Mouse (Mus musculus) kidney, embryonic 16.5 days (tissue): ENCODE measurements around the gene Mecom. TPM values are rescaled to one million over a fixed set of nuclear protein-coding genes. Genes with fewer than 3 reads are reported as not detected.

Experiments used
- ATAC-seq: fragments of 200-750 bp; cut with Nextera tagmentation; 2 replicates; pipeline ENCODE4 v1.8.0; 2017; ENCODE audit warnings: moderate TSS enrichment; ENCODE audit not compliant: low FRiP score, low TSS enrichment
- H3K27ac ChIP-seq: fragments of 300-500 bp; sonication (generic); 2 replicates; pipeline ENCODE4 v1.5.1; 2014; ENCODE audit warnings: low read length
- H3K27me3 ChIP-seq: fragments of 300-500 bp; sonication (generic); 2 replicates; pipeline ENCODE4 v1.6.1; 2014; ENCODE audit warnings: low read length, control low read depth, mixed read lengths; ENCODE audit not compliant: insufficient read depth
- H3K36me3 ChIP-seq: fragments of 300-500 bp; sonication (generic); 2 replicates; pipeline ENCODE4 v1.6.1; 2014; ENCODE audit warnings: low read length, control low read depth, mixed read lengths; ENCODE audit not compliant: insufficient read depth
- H3K4me1 ChIP-seq: fragments of 300-500 bp; sonication (generic); 2 replicates; pipeline ENCODE4 v1.6.1; 2014; ENCODE audit warnings: low read length, control low read depth, mixed read lengths; ENCODE audit not compliant: insufficient read depth
- H3K4me2 ChIP-seq: fragments of 300-500 bp; sonication (generic); replicated peaks from 2 replicates; pipeline ENCODE4 v1.6.1; 2014; ENCODE audit warnings: low read depth, low read length
- H3K4me3 ChIP-seq: fragments of 300-500 bp; sonication (generic); 2 replicates; pipeline ENCODE4 v1.5.1; 2014; ENCODE audit warnings: mild to moderate bottlenecking, low read length
- H3K9ac ChIP-seq: fragments of 300-500 bp; sonication (generic); replicated peaks from 2 replicates; pipeline ENCODE4 v1.6.1; 2014; ENCODE audit warnings: low read length
- H3K9me3 ChIP-seq: fragments of 300-500 bp; sonication (generic); 2 replicates; pipeline ENCODE4 v1.6.1; 2016; ENCODE audit warnings: low read length, control low read depth
- WGBS: fragments of 180-500 bp; shearing (Covaris S2); extraction: QIAGEN DNeasy Blood & Tissue Kit; methylation state at CpG from one replicate; pipeline ENCODE4 v1.1.7; 2014; 5-methylcytosine and 5-hydroxymethylcytosine counted together
- polyA plus RNA-seq: library from polyadenylated mRNA; unstranded; fragments of >200 nt; fragmentation: Nextera tagmentation; extraction: Ambion mirVana; gene quantifications from 2 replicates; pipeline ENCODE4 v1.2.1, GENCODE M21; 2015

Gene Mecom
- polyA plus RNA-seq, 1 experiment from 2014 or later: 78.3 TPM

- H3K4me2 ChIP-seq: no peak overlapping the region
- no peaks in the 10 kb centered on the region for H3K36me3 ChIP-seq
- 71% methylated on average over 5 of the region's 5 CpGs for WGBS
- no peaks in the 10 kb centered on the region for H3K9me3 ChIP-seq
- no peak overlapping the region for H3K9ac ChIP-seq
- no peak for ATAC-seq
- no peaks in the 10 kb centered on the region for H3K27me3 ChIP-seq
- no peak overlapping the region for H3K27ac ChIP-seq
- H3K4me3 ChIP-seq: no peak overlapping the region
- no peaks in the 10 kb centered on the region for H3K4me1 ChIP-seq
Measured at GRCm38 (mm10) chr3:30257776-30258175, 290.0 kb downstream of the Mecom start.

GRCm38 (mm10) chr3:30256896-30257295, 290.9 kb downstream of the Mecom start:
- ATAC-seq: no peak
- H3K4me1 ChIP-seq: no peaks in the 10 kb centered on the region
- 84% methylated on average over 7 of the region's 7 CpGs for WGBS
- H3K9ac ChIP-seq: no peak overlapping the region
- H3K36me3 ChIP-seq: no peaks in the 10 kb centered on the region
- H3K27ac ChIP-seq: no peak overlapping the region
- H3K27me3 ChIP-seq: no peaks in the 10 kb centered on the region
- H3K4me3 ChIP-seq: no peak overlapping the region
- no peaks in the 10 kb centered on the region for H3K9me3 ChIP-seq
- H3K4me2 ChIP-seq: no peak overlapping the region

- no peak for ATAC-seq
- no peaks in the 10 kb centered on the region for H3K4me1 ChIP-seq
Measured at GRCm38 (mm10) chr3:30255828-30256227, 292.0 kb downstream of the Mecom start.

DNA sequence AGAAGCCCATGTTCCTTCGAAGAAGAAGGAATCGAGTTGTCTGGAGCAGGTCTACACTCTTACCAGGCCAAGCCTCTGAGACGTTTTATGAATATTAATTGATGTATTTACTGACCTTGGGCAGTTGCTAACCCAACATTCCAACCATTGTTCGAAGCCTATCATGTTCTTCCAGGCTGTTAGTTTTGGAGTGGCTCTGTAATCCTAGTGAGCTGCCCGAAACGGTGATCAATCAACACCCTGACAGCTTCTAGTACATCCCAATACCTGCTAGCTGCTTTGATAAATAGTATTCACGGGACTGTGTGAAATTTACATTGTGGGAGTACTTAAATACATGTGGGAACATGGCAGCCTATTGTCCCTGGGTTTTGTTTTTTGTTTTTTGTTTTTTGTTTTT, 293.4 kb downstream of the Mecom start:
- Histone ChIP-seq H3K27ac (no peak overlapping the region), H3K9ac (no peak overlapping the region), H3K4me2 (no peak overlapping the region), H3K27me3 (no peaks in the 10 kb centered on the region), H3K9me3 (no peaks in the 10 kb centered on the region), H3K4me1 (no peaks in the 10 kb centered on the region), H3K36me3 (no peaks in the 10 kb centered on the region), H3K4me3 (no peak overlapping the region)
- ATAC-seq: no peak
- 40% methylated on average over 7 of the region's 7 CpGs for WGBS

More at GRCm38 (mm10) chr3:30255828-30256227, 292.0 kb downstream of the Mecom start:
- no peak overlapping the region for H3K9ac ChIP-seq
- no peaks in the 10 kb centered on the region for H3K27me3 ChIP-seq
- no peak overlapping the region for H3K4me3 ChIP-seq
- no peaks in the 10 kb centered on the region for H3K9me3 ChIP-seq
- no peaks in the 10 kb centered on the region for H3K36me3 ChIP-seq
- H3K27ac ChIP-seq: no peak overlapping the region
- H3K4me2 ChIP-seq: no peak overlapping the region
- 88% methylated on average over 5 of the region's 5 CpGs for WGBS

GRCm38 (mm10) chr3:30253714-30254113, 294.1 kb downstream of the Mecom start:
- Histone ChIP-seq H3K4me2 (no peak overlapping the region), H3K27ac (no peak overlapping the region), H3K9ac (no peak overlapping the region), H3K27me3 (no peaks in the 10 kb centered on the region), H3K4me1 (peaks cover 1% of the 10 kb centered on the region; the same call in 1 of the 2 replicates), H3K4me3 (no peak overlapping the region), H3K9me3 (no peaks in the 10 kb centered on the region), H3K36me3 (no peaks in the 10 kb centered on the region)
- WGBS: 93% methylated on average over 5 of the region's 5 CpGs
- ATAC-seq: no peak

DNA sequence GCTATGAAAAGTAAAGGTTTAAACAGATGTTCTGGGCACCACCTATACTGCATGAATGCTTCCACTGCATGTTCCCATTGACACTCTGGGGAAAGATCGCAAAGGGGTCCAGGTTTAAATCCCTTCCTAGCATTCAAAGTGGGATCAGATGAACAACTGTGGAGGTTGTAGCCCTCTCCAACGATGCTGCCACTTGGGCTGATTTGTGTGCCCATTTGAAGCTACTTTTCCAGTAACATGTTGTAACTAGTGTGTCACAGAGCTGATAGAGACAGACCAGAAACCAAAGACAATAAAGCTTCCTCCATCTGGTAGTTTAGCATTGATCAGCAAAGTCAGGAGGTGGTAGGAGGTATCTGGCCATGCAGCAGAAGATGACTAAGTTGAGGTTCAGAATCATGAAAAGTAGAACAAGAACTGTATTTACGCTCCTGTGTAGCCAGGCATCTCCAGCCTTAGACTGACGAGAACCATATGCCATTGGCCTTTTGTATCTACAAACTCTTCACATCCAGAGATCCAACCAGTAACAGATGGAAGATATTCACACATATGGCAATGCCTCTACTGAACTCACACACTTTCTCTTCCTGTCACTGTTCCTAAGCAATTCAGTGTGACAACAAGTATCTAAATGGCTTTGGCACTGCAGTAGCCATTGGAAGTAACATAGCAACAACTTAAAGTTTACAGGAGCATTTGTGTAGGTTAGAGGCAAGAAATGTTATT, 299.0 kb downstream of the Mecom start:
- no peaks in the 10 kb centered on the region for H3K9me3 ChIP-seq
- H3K9ac ChIP-seq: no peak overlapping the region
- no peak overlapping the region for H3K27ac ChIP-seq
- H3K27me3 ChIP-seq: no peaks in the 10 kb centered on the region
- no peak overlapping the region for H3K4me3 ChIP-seq
- H3K36me3 ChIP-seq: no peaks in the 10 kb centered on the region
- no peak overlapping the region for H3K4me2 ChIP-seq
- H3K4me1 ChIP-seq: peaks cover 37% of the 10 kb centered on the region
- no peak for ATAC-seq
- 73% methylated on average over 4 of the region's 4 CpGs for WGBS

GRCm38 (mm10) chr3:30247256-30247655, 300.6 kb downstream of the Mecom start:
- Histone ChIP-seq H3K9ac (no peak overlapping the region), H3K4me2 (no peak overlapping the region; the same call in 1 of the 2 replicates), H3K4me1 (peaks cover 39% of the 10 kb centered on the region), H3K36me3 (no peaks in the 10 kb centered on the region), H3K27me3 (no peaks in the 10 kb centered on the region), H3K27ac (peak overlapping the region; percentile 79), H3K9me3 (no peaks in the 10 kb centered on the region), H3K4me3 (no peak overlapping the region)
- WGBS: 63% methylated on average over 5 of the region's 5 CpGs
- ATAC-seq: no peak

DNA sequence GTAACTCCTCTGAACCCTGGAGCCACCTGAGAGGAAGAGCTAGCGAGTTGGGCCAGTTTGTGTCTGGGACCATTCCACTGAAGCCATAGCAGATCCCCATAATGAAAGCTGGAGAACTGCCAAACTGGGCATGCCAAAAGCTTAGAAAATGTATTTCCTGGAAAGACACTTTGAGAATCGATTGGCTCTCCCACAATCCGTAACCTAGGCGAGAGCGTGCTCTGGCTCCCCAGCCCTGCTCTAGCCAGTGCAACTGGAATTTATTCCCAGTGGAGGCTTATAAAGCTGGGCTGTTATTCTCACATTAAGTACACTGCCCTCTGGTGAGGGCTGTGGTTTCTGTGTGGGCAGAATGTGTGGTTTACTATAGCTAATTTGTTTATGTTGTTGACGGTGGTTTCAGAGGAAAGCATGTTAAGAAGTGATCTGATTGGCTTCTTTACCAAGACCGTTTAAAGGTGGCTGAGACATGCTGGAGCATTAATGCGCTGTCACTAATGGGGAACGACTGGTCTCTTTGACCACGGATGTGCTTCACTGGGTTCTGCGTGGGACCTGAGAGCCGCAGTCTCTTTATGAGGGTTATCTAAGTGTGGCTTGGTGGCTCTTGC, 301.3 kb downstream of the Mecom start:
- Histone ChIP-seq H3K27me3 (no peaks in the 10 kb centered on the region), H3K9ac (no peak overlapping the region), H3K36me3 (no peaks in the 10 kb centered on the region), H3K9me3 (no peaks in the 10 kb centered on the region), H3K4me2 (peak overlapping the region; percentile 7; the same call in 1 of the 2 replicates), H3K4me1 (peaks cover 39% of the 10 kb centered on the region), H3K4me3 (no peak overlapping the region), H3K27ac (peak overlapping the region; percentile 79)
- ATAC-seq: peak; percentile 89
- WGBS: 55% methylated on average over 12 of the region's 12 CpGs

DNA sequence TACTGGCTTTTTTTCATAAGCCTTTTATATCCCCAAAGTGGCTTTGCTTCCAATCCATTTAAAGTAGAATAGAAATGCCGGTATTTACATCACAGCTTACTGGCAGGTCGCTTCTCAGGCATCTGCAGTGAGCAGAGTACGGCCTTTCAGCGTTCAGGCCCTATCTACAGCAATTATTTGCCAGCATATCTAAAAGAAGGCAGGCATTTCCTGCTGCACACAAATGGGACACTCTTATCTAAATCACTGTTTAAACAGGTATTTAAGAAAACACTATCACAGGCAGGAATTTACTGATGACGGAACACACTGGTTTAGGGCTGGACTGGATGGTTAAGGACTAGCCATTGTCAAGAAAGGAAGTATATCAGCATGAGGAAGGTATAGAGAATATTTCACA, 301.9 kb downstream of the Mecom start:
- 53% methylated on average over 5 of the region's 5 CpGs for WGBS
- H3K4me3 ChIP-seq: no peak overlapping the region
- peaks cover 39% of the 10 kb centered on the region for H3K4me1 ChIP-seq
- H3K9me3 ChIP-seq: no peaks in the 10 kb centered on the region
- peak; percentile 40; the same call in 1 of the 2 replicates for ATAC-seq
- 0 out of 2 replicates have a peak overlapping the region, but pooled peaks have one; percentile 7 for H3K4me2 ChIP-seq
- peak overlapping the region; percentile 79 for H3K27ac ChIP-seq
- H3K9ac ChIP-seq: no peak overlapping the region
- no peaks in the 10 kb centered on the region for H3K36me3 ChIP-seq
- no peaks in the 10 kb centered on the region for H3K27me3 ChIP-seq

DNA sequence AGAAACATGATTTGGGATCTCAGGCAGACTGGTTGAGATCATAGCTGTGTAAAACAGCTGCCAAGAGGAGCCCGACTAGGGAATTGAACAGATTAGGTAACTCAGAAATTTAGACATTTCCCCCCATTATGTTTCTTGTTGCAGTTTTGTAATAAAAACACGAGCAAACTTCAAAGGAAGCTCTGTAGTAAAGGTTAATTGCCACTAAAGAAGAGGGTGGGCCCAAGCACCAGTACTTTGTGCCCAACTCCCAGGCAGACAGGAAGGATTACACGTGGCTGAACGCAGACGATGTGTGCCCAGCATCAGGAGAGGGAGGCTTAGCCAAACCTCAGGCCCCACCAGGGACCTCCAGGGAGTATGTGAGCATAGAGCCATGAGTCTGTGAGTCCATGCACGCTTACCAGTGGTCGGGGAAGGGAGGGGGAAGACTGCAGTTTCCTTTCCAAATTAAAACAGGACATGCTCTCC, 303.4 kb downstream of the Mecom start:
- ATAC-seq: peak; percentile 63; the same call in 1 of the 2 replicates
- peak overlapping the region; percentile 46; the same call in 1 of the 2 replicates for H3K27ac ChIP-seq
- no peak overlapping the region for H3K4me3 ChIP-seq
- WGBS: 22% methylated on average over 7 of the region's 7 CpGs
- H3K4me2 ChIP-seq: no peak overlapping the region
- H3K36me3 ChIP-seq: no peaks in the 10 kb centered on the region
- no peak overlapping the region for H3K9ac ChIP-seq
- no peaks in the 10 kb centered on the region for H3K9me3 ChIP-seq
- no peaks in the 10 kb centered on the region for H3K27me3 ChIP-seq
- H3K4me1 ChIP-seq: peaks cover 39% of the 10 kb centered on the region
